Mouse (Mus musculus) embryonic fibroblast, embryonic 13.5 days (primary cell): ENCODE data around the gene Calcb. TPM values are rescaled to one million over a fixed set of nuclear protein-coding genes. Genes with fewer than 3 reads are reported as not detected.
"Not testable (repeated sequence)": the region's sequence is repeated elsewhere in the genome, so short reads cannot be mapped to it uniquely, and the experiment has no call there.

Experiments
- H3K27ac ChIP-seq: 2 replicates; pipeline ENCODE4 v1.5.1; 2012; ENCODE audit warnings: low read length, control low read depth, inconsistent platforms; ENCODE audit not compliant: insufficient read depth
- H3K4me1 ChIP-seq: 2 replicates; pipeline ENCODE4 v1.6.1; 2011; ENCODE audit warnings: low read length; ENCODE audit not compliant: control insufficient read depth, insufficient read depth
- H3K4me3 ChIP-seq: 2 replicates; pipeline ENCODE4 v1.5.1; 2011; ENCODE audit warnings: mild to moderate bottlenecking, control low read depth, low read length; ENCODE audit not compliant: insufficient read depth
- CTCF ChIP-seq: IDR thresholded peaks from 2 replicates; pipeline ENCODE4 v1.5.1; 2011; ENCODE audit warnings: mild to moderate bottlenecking, control low read depth, low read length, moderate library complexity, borderline replicate concordance; ENCODE audit not compliant: insufficient read depth
- POLR2A ChIP-seq: IDR thresholded peaks from 2 replicates; pipeline ENCODE4 v1.6.1; 2011; ENCODE audit warnings: low read depth, mild to moderate bottlenecking, control low read depth, low read length, moderate library complexity
- polyA plus RNA-seq: library from polyadenylated mRNA; stranded (reverse); fragments of >200 nt; gene quantifications from 2 replicates; pipeline ENCODE4 v1.2.4, GENCODE M21; 2011; ENCODE audit warnings: low read depth; ENCODE audit not compliant: missing spikeins, insufficient read length

Calcb gene
- 0.76 TPM in 1 of 2 replicates, not detected in the other for polyA plus RNA-seq

GRCm38 (mm10) chr7:114718300-114718699 lies at the start of gene Calcb:
TSS of gene Calcb (plus strand) at chr7:114718643.
- Histone ChIP-seq H3K4me1 (no peaks in the 10 kb centered on the region), H3K4me3 (no peak within 1 kb of the TSS), H3K27ac (no peak within 1 kb of the TSS)
- TF ChIP-seq CTCF (no peak), POLR2A (no peak)

- Histone ChIP-seq H3K4me3 (no peak overlapping the region), H3K4me1 (no peaks in the 10 kb centered on the region), H3K27ac (no peak overlapping the region)
- no peak for TF ChIP-seq CTCF
- TF ChIP-seq POLR2A = no peak
These were observed 47.0 kb upstream of the Calcb start for GRCm38 (mm10) chr7:114671405-114671804.

- H3K27ac ChIP-seq = no peak overlapping the region
- TF ChIP-seq POLR2A (no peak), CTCF (no peak)
- no peaks in the 10 kb centered on the region for H3K4me1 ChIP-seq
- no peak overlapping the region for H3K4me3 ChIP-seq
These were observed 45.7 kb upstream of the Calcb start for GRCm38 (mm10) chr7:114672697-114673096.

GRCm38 (mm10) chr7:114692339-114692738 lies 26.1 kb upstream of the Calcb start:
- H3K4me1 ChIP-seq = no peaks in the 10 kb centered on the region
- H3K27ac ChIP-seq = no peak overlapping the region
- no peak for TF ChIP-seq CTCF
- no peak for TF ChIP-seq POLR2A
- no peak overlapping the region for H3K4me3 ChIP-seq

GRCm38 (mm10) chr7:114700871-114701270 lies 17.6 kb upstream of the Calcb start:
- Histone ChIP-seq H3K4me3 (no peak overlapping the region), H3K27ac (no peak overlapping the region), H3K4me1 (no peaks in the 10 kb centered on the region)
- TF ChIP-seq CTCF = no peak
- no peak for TF ChIP-seq POLR2A

GRCm38 (mm10) chr7:114706716-114707115 lies 11.7 kb upstream of the Calcb start:
- Histone ChIP-seq H3K27ac (no peak overlapping the region), H3K4me1 (peaks cover 2% of the 10 kb centered on the region), H3K4me3 (no peak overlapping the region)
- TF ChIP-seq POLR2A = no peak
- TF ChIP-seq CTCF = no peak

- no peak overlapping the region for H3K4me3 ChIP-seq
- TF ChIP-seq CTCF = no peak
- TF ChIP-seq POLR2A = no peak
- H3K27ac ChIP-seq = no peak overlapping the region
- peaks cover 2% of the 10 kb centered on the region for H3K4me1 ChIP-seq
These were observed 11.0 kb upstream of the Calcb start for GRCm38 (mm10) chr7:114707398-114707797.

GRCm38 (mm10) chr7:114710419-114710818 lies 8.0 kb upstream of the Calcb start:
- Histone ChIP-seq H3K27ac (no peak overlapping the region; the same call in 1 of the 2 replicates), H3K4me3 (no peak overlapping the region), H3K4me1 (peaks cover 2% of the 10 kb centered on the region)
- TF ChIP-seq CTCF (no peak), POLR2A (no peak)

- H3K4me1 ChIP-seq = no peaks in the 10 kb centered on the region; the same call in 1 of the 2 replicates
- no peak overlapping the region for H3K4me3 ChIP-seq
- TF ChIP-seq POLR2A (no peak), CTCF (no peak)
- H3K27ac ChIP-seq = no peak overlapping the region
These were observed 5.9 kb upstream of the Calcb start for GRCm38 (mm10) chr7:114712523-114712922.

- Histone ChIP-seq H3K27ac (no peak overlapping the region), H3K4me3 (no peak overlapping the region), H3K4me1 (no peaks in the 10 kb centered on the region)
- TF ChIP-seq POLR2A = no peak
- TF ChIP-seq CTCF = peak; percentile 41; the same call in 1 of the 2 replicates
These were observed 1.1 kb downstream of the Calcb start for GRCm38 (mm10) chr7:114719381-114720131.

- H3K27ac ChIP-seq, H3K4me3 ChIP-seq, H3K4me1 ChIP-seq: not testable (repeated sequence)
These were observed 11.3 kb downstream of the Calcb start for GRCm38 (mm10) chr7:114729696-114730095.

GRCm38 (mm10) chr7:114731175-114731574 lies 12.7 kb downstream of the Calcb start:
- Histone ChIP-seq H3K4me3 (no peak overlapping the region), H3K27ac (no peak overlapping the region), H3K4me1 (peaks cover 3% of the 10 kb centered on the region; the same call in 1 of the 2 replicates)
- TF ChIP-seq POLR2A (no peak), CTCF (no peak)
